Mouse (Mus musculus) ES-Bruce4 (cell line): ENCODE results near the gene Prlh.

Experiments used
- CTCF ChIP-seq: IDR thresholded peaks from one replicate; pipeline ENCODE4 v1.8.1; 2011; ENCODE audit warnings: low read depth, low read length
- EP300 ChIP-seq: IDR thresholded peaks from 2 replicates; pipeline ENCODE4 v1.6.1; 2011; ENCODE audit warnings: low read depth, low read length; ENCODE audit not compliant: insufficient read depth
- POLR2A ChIP-seq: IDR thresholded peaks from one replicate; pipeline ENCODE4 v1.8.1; 2011; ENCODE audit warnings: low read length; ENCODE audit not compliant: insufficient read depth

DNA sequence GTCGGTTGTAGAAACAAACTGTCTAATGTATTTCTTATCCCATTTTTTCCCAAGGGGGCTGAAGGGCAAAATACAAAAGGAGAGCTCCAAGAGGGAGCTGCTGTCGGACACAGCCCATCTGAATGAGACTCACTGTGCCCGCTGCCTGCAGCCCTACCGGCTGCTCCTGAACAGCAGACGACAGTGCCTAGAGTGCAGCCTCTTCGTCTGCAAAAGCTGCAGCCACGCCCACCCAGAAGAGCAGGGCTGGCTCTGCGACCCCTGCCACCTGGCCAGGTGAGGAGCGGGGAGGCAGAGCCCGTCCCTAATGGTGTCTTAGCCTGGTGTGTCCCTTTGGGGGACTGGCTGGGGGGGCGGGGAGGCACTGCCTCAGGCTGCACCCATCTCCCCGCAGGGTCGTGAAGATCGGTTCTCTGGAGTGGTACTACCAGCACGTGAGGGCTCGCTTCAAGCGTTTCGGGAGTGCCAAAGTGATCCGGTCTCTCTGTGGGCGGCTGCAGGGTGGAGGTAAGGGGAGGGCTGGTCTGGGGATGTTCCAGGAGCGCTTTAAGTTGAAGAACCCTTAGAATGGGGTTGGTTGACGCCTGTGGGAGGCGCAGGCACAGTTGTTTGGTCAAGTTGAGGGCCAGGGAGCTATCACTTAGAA, 24.9 kb upstream of the Prlh start:
- no peak for TF ChIP-seq CTCF
- TF ChIP-seq POLR2A, result no peak
- no peak for TF ChIP-seq EP300
